15 mouse cellular contexts compared by ENCODE assay signal in genomic region chr13:84374711-84375257, GRCm38 (mm10).
"Had no signal": no experiment of that assay in that cellular context is flagged by ENCODE, and none has a peak within 500 bp of the region (broad histone marks: within the 10 kb centered on the region; RNA-seq: fewer than 3 reads in every experiment).

No protein-coding gene starts in this region.

- DNase-seq: lung, adult 18-20 months; lung, embryonic 14.5 days; lung, postnatal 10 days; lung, postnatal 4 days; midbrain, embryonic 14.5 days; right cerebral cortex, postnatal 14 days; thymus, adult 2 months; thymus, postnatal 25 days; thymus, postnatal 4 days had no signal

- H3K27ac ChIP-seq: midbrain, embryonic 10.5 days; midbrain, embryonic 12.5 days; neural tube, embryonic 13.5 days; neural tube, embryonic 15.5 days had no signal

- H3K9ac ChIP-seq: lung, embryonic 14.5 days; midbrain, embryonic 12.5 days; neural tube, embryonic 13.5 days; neural tube, embryonic 15.5 days had no signal

- H3K27me3 ChIP-seq: midbrain, embryonic 12.5 days; neural tube, embryonic 13.5 days; neural tube, embryonic 15.5 days had no signal

- H3K4me3 ChIP-seq: midbrain, embryonic 10.5 days; midbrain, embryonic 12.5 days; myocyte; neural tube, embryonic 13.5 days; neural tube, embryonic 15.5 days had no signal

- H3K36me3 ChIP-seq: midbrain, embryonic 10.5 days; midbrain, embryonic 12.5 days; neural tube, embryonic 13.5 days; neural tube, embryonic 15.5 days had no signal

- H3K4me2 ChIP-seq: lung, embryonic 14.5 days; midbrain, embryonic 12.5 days; neural tube, embryonic 13.5 days; neural tube, embryonic 15.5 days had no signal

- H3K9me3 ChIP-seq: midbrain, embryonic 10.5 days; midbrain, embryonic 12.5 days; neural tube, embryonic 13.5 days; neural tube, embryonic 15.5 days had no signal

- ATAC-seq: midbrain, embryonic 16.5 days had no signal

- H3K4me1 ChIP-seq: midbrain, embryonic 10.5 days; midbrain, embryonic 12.5 days; neural tube, embryonic 13.5 days; neural tube, embryonic 15.5 days had no signal
